10 mouse cellular contexts compared by ENCODE assay signal in the genomic region with DNA sequence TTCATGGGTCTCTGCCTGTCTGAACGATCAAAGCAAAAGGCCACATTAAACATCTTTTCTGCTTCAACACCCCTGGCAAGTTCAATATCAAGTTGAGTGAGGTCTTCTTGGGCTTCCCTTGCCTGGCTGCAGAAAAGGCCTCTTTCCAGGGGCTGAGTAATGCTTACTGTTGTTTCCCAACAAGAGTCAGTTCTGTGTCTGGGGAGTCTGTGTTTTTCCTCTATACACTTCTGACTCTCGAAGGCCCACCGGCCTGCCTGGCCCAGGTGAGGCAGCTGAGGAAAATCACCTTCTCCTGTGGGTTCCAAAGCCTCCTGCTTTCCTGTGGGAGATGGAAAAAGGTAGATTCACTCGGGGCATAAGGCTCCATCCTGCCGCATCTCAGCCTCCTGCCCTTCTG.
DNase-seq lines count a peak whose midpoint lies in the region; ATAC-seq and TF ChIP-seq lines count a peak whose summit lies in the region.
"Had no signal": no experiment of that assay in that cellular context is flagged by ENCODE, and none has a peak within 500 bp of the region (broad histone marks: within the 10 kb centered on the region; RNA-seq: fewer than 3 reads in every experiment).

No protein-coding gene starts in this region.

- no peaks in the 10 kb centered on the region for H3K4me1 ChIP-seq in hindbrain, postnatal 0 days (ENCODE audit: insufficient read depth, low read length)
- H3K4me1 ChIP-seq in hindbrain, embryonic 10.5 days (replicated peaks), result peaks cover 14% of the 10 kb centered on the region; the same call in 1 of the 2 replicates
- H3K4me1 ChIP-seq in neural tube, embryonic 13.5 days (replicated peaks), result peaks cover 8% of the 10 kb centered on the region; the same call in 1 of the 2 replicates
- peaks cover 14% of the 10 kb centered on the region for H3K4me1 ChIP-seq in heart, embryonic 10.5 days
- no peaks in the 10 kb centered on the region for H3K4me1 ChIP-seq in stomach, postnatal 0 days (replicated peaks; ENCODE audit: control insufficient read depth, insufficient read depth)

- no peaks in the 10 kb centered on the region for H3K9me3 ChIP-seq in hindbrain, postnatal 0 days (ENCODE audit: low read length)
- H3K9me3 ChIP-seq in hindbrain, embryonic 10.5 days, result no peaks in the 10 kb centered on the region
- H3K9me3 ChIP-seq in neural tube, embryonic 13.5 days, result no peaks in the 10 kb centered on the region
- H3K9me3 ChIP-seq in heart, embryonic 10.5 days, result no peaks in the 10 kb centered on the region
- no peaks in the 10 kb centered on the region for H3K9me3 ChIP-seq in stomach, postnatal 0 days (ENCODE audit: control insufficient read depth, low read length)

- no peaks in the 10 kb centered on the region for H3K27me3 ChIP-seq in hindbrain, postnatal 0 days (ENCODE audit: insufficient read depth, low read length)
- H3K27me3 ChIP-seq in hindbrain, embryonic 10.5 days (ENCODE audit: insufficient read depth, poor library complexity, severe bottlenecking), result no peaks in the 10 kb centered on the region
- no peaks in the 10 kb centered on the region for H3K27me3 ChIP-seq in neural tube, embryonic 13.5 days
- H3K27me3 ChIP-seq in heart, embryonic 10.5 days (ENCODE audit: insufficient read depth, poor library complexity, severe bottlenecking), result no peaks in the 10 kb centered on the region
- no peaks in the 10 kb centered on the region for H3K27me3 ChIP-seq in stomach, postnatal 0 days (ENCODE audit: control insufficient read depth, insufficient read depth, low read length)

- H3K9ac ChIP-seq in hindbrain, postnatal 0 days (replicated peaks; ENCODE audit: low read length), result no peak overlapping the region
- no peak overlapping the region for H3K9ac ChIP-seq in neural tube, embryonic 13.5 days
- 0 out of 2 replicates have a peak overlapping the region, but pooled peaks have one; percentile 27 for H3K9ac ChIP-seq in stomach, postnatal 0 days (ENCODE audit: low read length)

- H3K27ac ChIP-seq in hindbrain, postnatal 0 days, result peak overlapping the region; percentile 43
- no peak overlapping the region for H3K27ac ChIP-seq in hindbrain, embryonic 10.5 days
- peak overlapping the region; percentile 68 for H3K27ac ChIP-seq in neural tube, embryonic 13.5 days (replicated peaks)
- peak overlapping the region; percentile 76; the same call in 1 of the 2 replicates for H3K27ac ChIP-seq in heart, embryonic 10.5 days
- H3K27ac ChIP-seq in stomach, postnatal 0 days (replicated peaks), result peak overlapping the region; percentile 83
- H3K27ac ChIP-seq: macrophage had no signal

- no peak overlapping the region for H3K4me3 ChIP-seq in hindbrain, postnatal 0 days (ENCODE audit: low read length)
- no peak overlapping the region for H3K4me3 ChIP-seq in hindbrain, embryonic 10.5 days
- no peak overlapping the region for H3K4me3 ChIP-seq in neural tube, embryonic 13.5 days
- H3K4me3 ChIP-seq in heart, embryonic 10.5 days, result no peak overlapping the region
- no peak overlapping the region for H3K4me3 ChIP-seq in stomach, postnatal 0 days (ENCODE audit: low read depth, low read length)
- H3K4me3 ChIP-seq: erythroblast, embryonic 14.5 days had no signal

- no peaks in the 10 kb centered on the region for H3K36me3 ChIP-seq in hindbrain, postnatal 0 days (ENCODE audit: insufficient read depth, low read length)
- no peaks in the 10 kb centered on the region for H3K36me3 ChIP-seq in hindbrain, embryonic 10.5 days
- H3K36me3 ChIP-seq in neural tube, embryonic 13.5 days, result no peaks in the 10 kb centered on the region
- no peaks in the 10 kb centered on the region for H3K36me3 ChIP-seq in heart, embryonic 10.5 days
- no peaks in the 10 kb centered on the region for H3K36me3 ChIP-seq in stomach, postnatal 0 days (ENCODE audit: control insufficient read depth, insufficient read depth, low read length)

- ATAC-seq in hindbrain, postnatal 0 days, result no peak
- ATAC-seq in neural tube, embryonic 13.5 days (ENCODE audit: low read depth), result no peak
- no peak for ATAC-seq in stomach, postnatal 0 days (ENCODE audit: low FRiP score, low TSS enrichment)

- no peak for DNase-seq in hindbrain, postnatal 0 days (ENCODE audit: low spot score)
- no peak for DNase-seq in hindbrain, embryonic 10.5 days (ENCODE audit: low spot score)
- no peak for DNase-seq in neural tube, embryonic 10.5 days (ENCODE audit: extremely low spot score, low spot score)
- DNase-seq in heart, embryonic 10.5 days (ENCODE audit: low spot score), result no peak
- DNase-seq in stomach, postnatal 0 days (ENCODE audit: low spot score), result no peak
- DNase-seq in layer of hippocampus, adult 9-11 months, result no peak
- DNase-seq: thymus, postnatal 36 days had no signal

- no peak for TF ChIP-seq EP300 in stomach, postnatal 0 days (optimal IDR thresholded peaks at IDR 0.05)

- 78% methylated on average over 5 of the region's 5 CpGs for WGBS in hindbrain, postnatal 0 days
- WGBS in hindbrain, embryonic 10.5 days, result 77% methylated on average over 5 of the region's 5 CpGs
- 78% methylated on average over 5 of the region's 5 CpGs for WGBS in neural tube, embryonic 13.5 days
- 81% methylated on average over 5 of the region's 5 CpGs for WGBS in heart, embryonic 10.5 days
- 65% methylated on average over 5 of the region's 5 CpGs for WGBS in stomach, postnatal 0 days

- H3K4me2 ChIP-seq in hindbrain, postnatal 0 days (ENCODE audit: low read depth, low read length), result no peak overlapping the region
- no peak overlapping the region for H3K4me2 ChIP-seq in neural tube, embryonic 13.5 days
- no peak overlapping the region for H3K4me2 ChIP-seq in stomach, postnatal 0 days (replicated peaks; ENCODE audit: low read depth)

- no peak for TF ChIP-seq CTCF in hindbrain, postnatal 0 days (IDR thresholded peaks at IDR 0.05; ENCODE audit: low read depth)
- TF ChIP-seq CTCF in stomach, postnatal 0 days (IDR thresholded peaks at IDR 0.05; ENCODE audit: low read depth), result no peak
